13 mouse cellular contexts compared by ENCODE assay signal in the genomic region with DNA sequence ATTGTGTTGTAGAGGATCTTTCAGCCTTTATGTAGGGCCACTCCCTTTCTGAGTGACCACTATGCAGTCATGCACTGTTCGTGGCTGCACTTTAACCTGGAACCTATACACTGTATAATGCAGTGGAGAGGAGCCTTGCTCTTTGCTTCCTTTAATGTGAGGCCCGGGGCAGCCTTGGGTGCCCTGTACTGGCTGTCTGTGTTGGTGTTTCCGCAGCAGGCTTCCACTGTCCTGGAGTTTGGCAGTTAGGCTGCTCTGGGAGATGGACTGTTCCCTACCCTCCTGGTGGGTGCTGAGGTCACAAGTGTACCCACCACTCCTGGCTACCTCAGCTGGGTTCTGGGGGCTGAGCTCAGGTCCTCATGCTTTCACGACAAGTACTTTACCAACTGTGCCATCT. TPM values are rescaled to one million over a fixed set of nuclear protein-coding genes. Genes with fewer than 3 reads are reported as not detected.
DNase-seq lines count a peak whose midpoint lies in the region; ATAC-seq and TF ChIP-seq lines count a peak whose summit lies in the region.
"Had no signal": no experiment of that assay in that cellular context is flagged by ENCODE, and none has a peak within 500 bp of the region (broad histone marks: within the 10 kb centered on the region; RNA-seq: fewer than 3 reads in every experiment).

No protein-coding gene starts in this region.

- WGBS in heart, postnatal 0 days, result 68% methylated on average over 4 of the region's 4 CpGs
- 56% methylated on average over 4 of the region's 4 CpGs for WGBS in kidney, postnatal 0 days
- 87% methylated on average over 4 of the region's 4 CpGs for WGBS in neural tube, embryonic 14.5 days
- 83% methylated on average over 4 of the region's 4 CpGs for WGBS in neural tube, embryonic 15.5 days

- H3K9me3 ChIP-seq in heart, postnatal 0 days (replicated peaks; ENCODE audit: control insufficient read depth, low read length), result no peaks in the 10 kb centered on the region
- H3K9me3 ChIP-seq in kidney, postnatal 0 days (replicated peaks; ENCODE audit: low read length), result no peaks in the 10 kb centered on the region
- no peaks in the 10 kb centered on the region for H3K9me3 ChIP-seq in neural tube, embryonic 14.5 days (ENCODE audit: control insufficient read depth, low read length)
- no peaks in the 10 kb centered on the region for H3K9me3 ChIP-seq in neural tube, embryonic 15.5 days (replicated peaks)
- H3K9me3 ChIP-seq: forebrain, embryonic 12.5 days had no signal

- ATAC-seq in heart, postnatal 0 days (ENCODE audit: insufficient read depth, low read depth), result no peak
- ATAC-seq in kidney, postnatal 0 days (replicated peaks; ENCODE audit: low FRiP score, low read depth), result no peak
- peak; percentile 34; the same call in 1 of the 2 replicates for ATAC-seq in neural tube, embryonic 14.5 days (ENCODE audit: low read depth)
- ATAC-seq in neural tube, embryonic 15.5 days (ENCODE audit: low FRiP score), result no peak
- ATAC-seq: CD4-positive, CD25-positive, alpha-beta regulatory T cell, adult 4 months had no signal

- H3K36me3 ChIP-seq in heart, postnatal 0 days (replicated peaks; ENCODE audit: control insufficient read depth, insufficient read depth, low read length), result no peaks in the 10 kb centered on the region
- H3K36me3 ChIP-seq in kidney, postnatal 0 days (ENCODE audit: insufficient read depth, low read length), result no peaks in the 10 kb centered on the region
- no peaks in the 10 kb centered on the region for H3K36me3 ChIP-seq in neural tube, embryonic 14.5 days (ENCODE audit: control insufficient read depth, insufficient read depth, low read length)
- H3K36me3 ChIP-seq in neural tube, embryonic 15.5 days, result no peaks in the 10 kb centered on the region
- H3K36me3 ChIP-seq: forebrain, embryonic 12.5 days had no signal

- TF ChIP-seq CTCF in heart, postnatal 0 days (IDR thresholded peaks at IDR 0.05; ENCODE audit: low read depth), result no peak
- no peak for TF ChIP-seq CTCF in kidney, postnatal 0 days (IDR thresholded peaks at IDR 0.05; ENCODE audit: low read depth)

- peaks cover 4% of the 10 kb centered on the region for H3K4me1 ChIP-seq in heart, postnatal 0 days (ENCODE audit: control insufficient read depth, insufficient read depth)
- H3K4me1 ChIP-seq in kidney, postnatal 0 days (replicated peaks; ENCODE audit: insufficient read depth, low read length), result no peaks in the 10 kb centered on the region; the same call in 1 of the 2 replicates
- peaks cover 5% of the 10 kb centered on the region for H3K4me1 ChIP-seq in neural tube, embryonic 14.5 days (ENCODE audit: control insufficient read depth, insufficient read depth, low read length)
- peaks cover 16% of the 10 kb centered on the region for H3K4me1 ChIP-seq in neural tube, embryonic 15.5 days
- H3K4me1 ChIP-seq: forebrain, embryonic 12.5 days had no signal

- H3K27me3 ChIP-seq in heart, postnatal 0 days (ENCODE audit: control insufficient read depth, insufficient read depth, low read length), result no peaks in the 10 kb centered on the region
- no peaks in the 10 kb centered on the region for H3K27me3 ChIP-seq in kidney, postnatal 0 days (ENCODE audit: insufficient read depth, low read length)
- no peaks in the 10 kb centered on the region for H3K27me3 ChIP-seq in neural tube, embryonic 14.5 days (ENCODE audit: control insufficient read depth, insufficient read depth, low read length)
- H3K27me3 ChIP-seq in neural tube, embryonic 15.5 days (replicated peaks), result no peaks in the 10 kb centered on the region
- H3K27me3 ChIP-seq: forebrain, embryonic 12.5 days had no signal

- H3K9ac ChIP-seq in heart, postnatal 0 days (replicated peaks; ENCODE audit: low read depth, low read length), result no peak overlapping the region
- H3K9ac ChIP-seq in kidney, postnatal 0 days (ENCODE audit: low read depth, low read length), result no peak overlapping the region
- no peak overlapping the region for H3K9ac ChIP-seq in neural tube, embryonic 14.5 days (replicated peaks; ENCODE audit: low read depth, low read length)
- no peak overlapping the region for H3K9ac ChIP-seq in neural tube, embryonic 15.5 days (replicated peaks)
- H3K9ac ChIP-seq: forebrain, embryonic 12.5 days had no signal

- no peak for TF ChIP-seq EP300 in heart, postnatal 0 days (IDR thresholded peaks at IDR 0.05; ENCODE audit: low read depth)

- H3K4me2 ChIP-seq in heart, postnatal 0 days (ENCODE audit: low read depth, low read length), result no peak overlapping the region
- H3K4me2 ChIP-seq in kidney, postnatal 0 days (ENCODE audit: low read length), result no peak overlapping the region
- no peak overlapping the region for H3K4me2 ChIP-seq in neural tube, embryonic 14.5 days (ENCODE audit: low read depth, low read length)
- H3K4me2 ChIP-seq in neural tube, embryonic 15.5 days, result no peak overlapping the region
- H3K4me2 ChIP-seq: forebrain, embryonic 12.5 days had no signal

- H3K27ac ChIP-seq in heart, postnatal 0 days (ENCODE audit: low read depth), result peak overlapping the region; percentile 37; the same call in 1 of the 2 replicates
- H3K27ac ChIP-seq in kidney, postnatal 0 days, result 0 out of 2 replicates have a peak overlapping the region, but pooled peaks have one; percentile 10
- H3K27ac ChIP-seq in neural tube, embryonic 14.5 days (ENCODE audit: low read depth, low read length), result 0 out of 2 replicates have a peak overlapping the region, but pooled peaks have one; percentile 10
- no peak overlapping the region for H3K27ac ChIP-seq in neural tube, embryonic 15.5 days (replicated peaks)
- H3K27ac ChIP-seq: forebrain, embryonic 12.5 days; layer of hippocampus, adult 2 months had no signal

- H3K4me3 ChIP-seq in heart, postnatal 0 days (ENCODE audit: low read depth, low read length), result no peak overlapping the region
- no peak overlapping the region for H3K4me3 ChIP-seq in kidney, postnatal 0 days (replicated peaks; ENCODE audit: low read depth, low read length)
- H3K4me3 ChIP-seq in neural tube, embryonic 14.5 days (ENCODE audit: low read depth, low read length), result no peak overlapping the region
- H3K4me3 ChIP-seq in neural tube, embryonic 15.5 days (replicated peaks), result no peak overlapping the region
- H3K4me3 ChIP-seq: forebrain, embryonic 12.5 days; layer of hippocampus, adult 2 months had no signal

- DNase-seq in heart, postnatal 0 days (ENCODE audit: low spot score), result no peak
- DNase-seq in heart, adult 8-10 months (ENCODE audit: low spot score), result no peak
- no peak for DNase-seq in kidney, postnatal 0 days (ENCODE audit: low spot score)
- DNase-seq in kidney, postnatal 4 days, result no peak
- DNase-seq in T-cell, adult 2 months (ENCODE audit: low spot score), result no peak
- DNase-seq: cerebellum, adult 18-20 months; lung, adult 18-20 months; retina, postnatal 1 day had no signal

RNA-seq across cellular contexts. Expression of a gene that starts 14.1 kb away (rescaled TPM):
- total RNA-seq in heart, postnatal 0 days (2014; rRNA removed; ENCODE audit: low replicate concordance), result 143 and 149 TPM in 2 replicates
- 80.0 and 107 TPM in 2 replicates for polyA plus RNA-seq in heart, postnatal 0 days (2015; fragmentation: Nextera tagmentation; extraction: Ambion mirVana)
- 100 to 1,000 TPM in 2 of 4 experiments, 10 to 100 TPM in 2; 91.5 to 112 (median 98.3) TPM for total RNA-seq in heart, adult 8-10 months (2022)
- polyA plus RNA-seq in kidney, postnatal 0 days (2015; fragmentation: Nextera tagmentation; extraction: Ambion mirVana), result 146 and 153 TPM in 2 replicates
- polyA plus RNA-seq in neural tube, embryonic 14.5 days (2014; fragmentation: Nextera tagmentation; extraction: Ambion mirVana), result 28.8 and 60.2 TPM in 2 replicates
- polyA plus RNA-seq in neural tube, embryonic 15.5 days (2015; fragmentation: Nextera tagmentation; extraction: Ambion mirVana), result 36.1 and 55.1 TPM in 2 replicates
